Mouse (Mus musculus) embryo, embryonic 9.5 days (tissue): ENCODE measurements around the gene Fgfr2.

Experiments used
- DNase-seq: peaks from one replicate; pipeline ENCODE4 v3.0.0-alpha.2; 2017; ENCODE audit errors: extremely low spot score

The Fgfr2 gene

GRCm38 (mm10) chr7:132306671-132307412 lies 816.3 kb downstream of the Fgfr2 start:
- no peak for DNase-seq

DNA sequence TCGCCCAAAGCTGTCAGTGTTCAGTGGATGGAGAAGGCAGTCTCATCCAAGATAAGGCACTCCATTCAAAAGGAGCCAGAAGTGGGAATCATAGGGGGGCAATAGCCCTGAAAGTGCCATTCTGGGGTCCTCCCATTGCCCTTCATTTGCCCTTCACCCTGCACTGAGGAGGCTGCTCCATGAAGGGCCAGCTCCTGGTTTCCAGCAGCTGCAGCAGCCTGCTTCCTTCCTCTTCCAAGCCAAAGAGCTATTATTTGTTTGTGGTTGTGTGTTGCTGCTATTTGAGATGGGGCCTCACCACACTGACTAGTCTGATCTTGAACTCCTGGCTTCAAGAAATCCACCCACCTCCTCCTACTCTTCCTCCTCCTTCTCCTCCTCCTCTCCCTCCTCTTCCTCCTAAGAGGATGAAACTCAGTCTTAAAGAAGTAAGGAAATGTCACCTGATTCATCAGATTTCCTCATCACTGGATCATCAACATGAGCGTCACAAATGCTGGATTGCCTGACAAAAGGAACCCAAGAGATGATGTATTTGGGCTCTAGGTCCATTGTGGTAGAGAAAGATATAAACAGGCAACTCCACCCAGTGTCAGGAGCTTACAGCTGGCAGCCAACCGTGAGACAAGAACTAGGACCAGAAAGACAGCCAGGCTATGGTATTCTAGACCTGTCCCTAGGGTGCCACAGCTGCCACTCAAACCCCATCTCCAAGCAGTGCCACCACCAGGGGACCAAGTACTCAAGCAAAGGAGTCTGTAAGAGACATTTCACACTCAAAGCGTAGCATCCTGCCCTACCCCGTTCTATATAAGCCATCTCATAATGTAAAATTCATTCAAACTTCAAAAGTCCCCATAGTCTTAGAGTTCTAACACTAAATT lies 817.4 kb downstream of the Fgfr2 start:
- no peak for DNase-seq

DNA sequence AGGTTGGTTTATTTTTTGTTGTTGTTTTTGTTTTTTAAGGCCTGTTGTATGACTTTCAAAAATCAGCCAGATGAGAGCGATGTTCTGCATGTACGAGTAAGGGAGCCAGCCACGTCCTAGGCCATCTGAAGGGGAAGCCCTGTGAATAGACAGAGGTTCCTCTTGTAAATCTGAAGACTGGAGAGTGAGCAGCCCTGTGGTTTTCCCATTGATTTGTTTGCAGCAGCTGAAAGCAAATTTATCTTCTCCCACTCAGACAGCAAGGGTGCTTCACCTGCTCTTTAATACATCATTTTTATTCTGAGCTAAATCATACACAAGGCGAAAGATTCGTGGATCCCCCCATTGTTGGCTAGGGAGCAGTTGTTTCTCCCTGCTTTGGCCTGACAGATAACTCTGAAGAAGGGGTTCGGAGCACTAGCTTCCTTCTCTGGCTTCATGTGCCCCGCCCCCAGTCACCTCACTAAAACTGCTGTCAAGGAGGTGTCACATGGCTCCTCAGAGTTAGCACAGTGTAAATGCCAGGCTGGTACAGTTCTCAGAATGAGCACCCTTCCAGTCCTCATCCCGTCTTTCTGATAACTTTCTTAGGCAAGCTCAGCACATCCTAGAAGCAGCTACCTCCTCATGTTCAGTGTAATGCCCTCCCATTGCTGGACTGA lies 818.6 kb downstream of the Fgfr2 start:
- no peak for DNase-seq

GRCm38 (mm10) chr7:132303988-132304387 lies 819.2 kb downstream of the Fgfr2 start:
- no peak for DNase-seq

- DNase-seq: no peak
These were observed 820.5 kb downstream of the Fgfr2 start for GRCm38 (mm10) chr7:132302508-132303241.

GRCm38 (mm10) chr7:132299661-132300210 lies 823.4 kb downstream of the Fgfr2 start:
- no peak for DNase-seq

- no peak for DNase-seq
These were observed 824.6 kb downstream of the Fgfr2 start for GRCm38 (mm10) chr7:132298412-132298990.

GRCm38 (mm10) chr7:132296661-132297443 lies 826.3 kb downstream of the Fgfr2 start:
- DNase-seq: no peak

DNA sequence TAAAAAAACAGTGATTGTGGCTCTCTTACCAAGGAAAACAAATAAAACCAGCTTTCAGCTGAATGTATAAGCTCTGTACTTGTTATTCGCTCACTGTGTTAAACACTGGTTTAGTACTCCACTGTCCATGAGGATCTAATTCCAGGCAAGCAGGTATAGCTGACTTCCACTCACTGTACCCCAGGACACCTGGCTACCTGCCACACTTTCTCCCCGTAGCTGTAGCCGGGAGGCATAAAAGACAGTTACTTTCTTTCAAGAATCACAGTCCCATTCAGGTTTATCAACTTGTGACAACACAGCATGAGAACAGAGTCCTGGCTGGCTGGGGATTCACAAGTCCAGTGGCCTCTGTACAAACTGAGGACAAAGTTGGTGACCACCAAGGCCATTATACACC lies 827.0 kb downstream of the Fgfr2 start:
- no peak for DNase-seq

- no peak for DNase-seq
These were observed 835.8 kb downstream of the Fgfr2 start for GRCm38 (mm10) chr7:132287340-132287664.

DNA sequence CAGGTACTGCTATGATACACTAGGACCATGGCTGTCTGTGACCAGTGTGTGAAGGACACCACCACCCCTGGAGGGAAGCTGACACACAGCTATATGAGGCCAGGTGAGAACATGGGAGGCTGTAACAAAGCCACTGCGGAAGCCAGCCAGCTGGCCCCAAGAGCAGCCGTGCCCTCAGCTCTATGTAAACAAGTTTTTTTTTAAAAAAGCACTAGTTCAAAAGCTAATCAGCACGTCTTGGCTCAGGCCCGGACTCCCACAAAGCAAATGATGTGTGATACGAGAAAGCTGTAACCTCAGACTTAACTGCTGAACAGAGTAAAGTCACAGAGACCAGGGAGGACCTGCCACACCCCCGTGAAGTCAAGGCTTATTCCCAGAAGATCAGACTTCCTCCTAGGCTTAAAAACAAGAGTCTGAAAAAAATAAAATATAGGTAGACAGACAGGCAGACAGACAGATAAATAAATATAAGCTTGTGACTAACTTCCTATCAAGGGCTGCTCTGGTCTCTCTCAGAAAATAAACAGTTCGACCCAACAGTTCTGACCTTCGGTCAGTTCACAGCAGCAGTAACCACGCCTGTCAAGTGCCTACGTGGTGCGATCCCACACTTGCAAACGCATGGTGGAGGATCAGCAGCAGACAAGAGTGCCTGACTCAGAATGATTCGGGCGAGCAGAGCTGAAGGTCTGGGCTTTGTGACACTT lies 836.4 kb downstream of the Fgfr2 start:
- no peak for DNase-seq

- DNase-seq: no peak
These were observed 838.4 kb downstream of the Fgfr2 start for GRCm38 (mm10) chr7:132284795-132285194.

DNA sequence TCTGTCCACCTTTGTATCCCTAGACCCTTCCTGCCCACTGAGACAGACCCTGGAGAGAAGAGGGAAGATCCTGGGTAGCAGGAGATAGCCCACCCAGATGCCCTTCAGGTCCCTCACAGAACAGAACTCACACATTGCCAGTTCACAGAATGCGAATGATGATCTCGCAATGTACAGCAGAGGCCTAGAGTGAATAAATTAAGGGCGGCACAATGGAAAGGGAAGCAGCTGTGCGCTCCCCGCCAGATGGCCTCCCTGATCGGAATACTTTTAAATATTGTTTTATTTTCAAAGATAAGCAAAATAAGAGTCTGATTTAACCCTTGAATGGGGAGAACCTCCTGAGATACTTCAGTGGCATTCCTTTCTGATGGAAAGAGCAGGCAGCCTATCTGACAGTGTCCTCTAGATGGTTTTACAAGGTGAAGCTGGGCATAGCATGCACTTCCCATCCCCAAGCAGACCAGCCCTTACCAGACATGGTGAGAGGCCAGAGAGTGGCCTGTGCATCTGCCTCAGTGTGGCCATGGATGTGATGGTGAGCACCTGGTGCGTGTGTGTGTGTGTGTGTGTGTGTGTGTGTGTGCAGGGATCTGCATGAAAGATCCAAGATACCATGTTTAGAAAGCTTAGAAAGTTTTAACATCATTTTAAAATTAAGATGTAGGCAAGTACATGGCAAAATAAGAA lies 839.0 kb downstream of the Fgfr2 start:
- DNase-seq: no peak

GRCm38 (mm10) chr7:132282576-132282975 lies 840.6 kb downstream of the Fgfr2 start:
- no peak for DNase-seq

GRCm38 (mm10) chr7:132282161-132282560 lies 841.0 kb downstream of the Fgfr2 start:
- DNase-seq: no peak

DNA sequence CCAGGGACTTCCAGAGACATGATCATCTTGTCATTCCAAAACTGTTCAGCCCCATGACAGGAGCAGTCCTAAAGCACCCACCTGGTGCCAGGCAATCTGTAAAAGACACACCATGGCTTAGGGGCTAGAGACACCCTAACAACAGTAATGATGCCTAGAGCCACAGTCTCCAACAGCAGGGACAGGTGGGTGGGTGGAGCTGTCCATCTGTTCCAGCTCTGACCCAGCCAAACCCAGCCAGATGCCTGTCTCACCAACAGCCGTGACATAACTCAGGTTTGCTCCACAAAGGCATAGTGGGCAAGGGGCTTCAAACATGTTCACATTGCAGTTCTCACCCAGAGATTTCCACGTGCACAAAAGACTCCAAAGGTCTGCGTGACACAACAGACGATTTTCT lies 841.4 kb downstream of the Fgfr2 start:
- no peak for DNase-seq

GRCm38 (mm10) chr7:132278658-132279057 lies 844.5 kb downstream of the Fgfr2 start:
- no peak for DNase-seq

- DNase-seq: no peak
These were observed 846.9 kb downstream of the Fgfr2 start for GRCm38 (mm10) chr7:132276287-132276686.
